Mouse (Mus musculus) midbrain, embryonic 12.5 days (tissue): ENCODE data around the gene Ube2b. TPM values are rescaled to one million over a fixed set of nuclear protein-coding genes. Genes with fewer than 3 reads are reported as not detected.

ENCODE experiments used
- ATAC-seq: fragments of 200-750 bp; cut with Nextera tagmentation; 2 replicates; pipeline ENCODE4 v1.8.0; 2017; ENCODE audit warnings: low read depth, moderate TSS enrichment, moderate library complexity; ENCODE audit not compliant: low FRiP score
- H3K27ac ChIP-seq: fragments of 300-500 bp; sonication (generic); replicated peaks from 2 replicates; pipeline ENCODE4 v1.5.1; 2016; ENCODE audit warnings: mild to moderate bottlenecking
- H3K27me3 ChIP-seq: fragments of 300-500 bp; sonication (generic); 2 replicates; pipeline ENCODE4 v1.6.1; 2016; ENCODE audit warnings: mild to moderate bottlenecking
- H3K36me3 ChIP-seq: fragments of 300-500 bp; sonication (generic); 2 replicates; pipeline ENCODE4 v1.6.1; 2016
- H3K4me1 ChIP-seq: fragments of 300-500 bp; sonication (generic); 2 replicates; pipeline ENCODE4 v1.6.1; 2016
- H3K4me2 ChIP-seq: fragments of 300-500 bp; sonication (generic); replicated peaks from 2 replicates; pipeline ENCODE4 v1.6.1; 2016; ENCODE audit warnings: mild to moderate bottlenecking, moderate library complexity
- H3K4me3 ChIP-seq: fragments of 300-500 bp; sonication (generic); 2 replicates; pipeline ENCODE4 v1.5.1; 2016; ENCODE audit warnings: mild to moderate bottlenecking
- H3K9ac ChIP-seq: fragments of 300-500 bp; sonication (generic); replicated peaks from 2 replicates; pipeline ENCODE4 v1.6.1; 2016; ENCODE audit warnings: mild to moderate bottlenecking, moderate library complexity
- H3K9me3 ChIP-seq: fragments of 300-500 bp; sonication (generic); 2 replicates; pipeline ENCODE4 v1.6.1; 2016; ENCODE audit warnings: mild to moderate bottlenecking
- WGBS: fragments of 180-500 bp; shearing (Covaris S2); methylation state at CpG from one replicate; pipeline ENCODE4 v1.1.7; 2016; 5-methylcytosine and 5-hydroxymethylcytosine counted together
- polyA plus RNA-seq: library from polyadenylated mRNA; unstranded; fragments of >200 nt; fragmentation: Nextera tagmentation; extraction: Ambion mirVana; gene quantifications from 2 replicates; pipeline ENCODE4 v1.2.1, GENCODE M21; 2016

The Ube2b gene
- polyA plus RNA-seq, 1 experiment from 2014 or later = 244 TPM

DNA sequence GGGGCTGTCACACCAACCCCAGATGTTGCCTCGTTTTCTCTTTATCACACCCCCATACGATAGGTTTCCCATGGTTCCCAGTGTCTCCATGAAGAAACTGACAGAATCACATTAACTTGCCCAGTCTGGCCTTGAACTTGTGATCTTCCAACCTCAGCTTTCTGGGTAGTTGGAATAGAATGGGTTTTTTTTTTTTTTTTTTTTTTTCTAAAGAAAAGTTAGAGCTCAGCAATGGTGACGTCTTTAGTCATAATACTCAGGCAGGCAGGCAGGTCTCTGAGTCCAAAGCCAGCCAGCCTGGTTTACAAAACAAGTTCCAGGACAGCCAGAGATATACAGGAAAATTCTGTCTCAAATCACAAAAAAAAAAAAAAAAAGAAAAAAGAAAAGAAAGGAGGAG is 56.3 kb downstream of the Ube2b start:
- Histone ChIP-seq H3K27ac (no peak overlapping the region), H3K36me3 (no peaks in the 10 kb centered on the region), H3K9ac (no peak overlapping the region), H3K4me1 (peaks cover 12% of the 10 kb centered on the region), H3K4me3 (no peak overlapping the region), H3K4me2 (no peak overlapping the region), H3K9me3 (no peaks in the 10 kb centered on the region), H3K27me3 (no peaks in the 10 kb centered on the region; the same call in 1 of the 2 replicates)
- 83% methylated on average over 3 of the region's 3 CpGs for WGBS
- no peak for ATAC-seq

DNA sequence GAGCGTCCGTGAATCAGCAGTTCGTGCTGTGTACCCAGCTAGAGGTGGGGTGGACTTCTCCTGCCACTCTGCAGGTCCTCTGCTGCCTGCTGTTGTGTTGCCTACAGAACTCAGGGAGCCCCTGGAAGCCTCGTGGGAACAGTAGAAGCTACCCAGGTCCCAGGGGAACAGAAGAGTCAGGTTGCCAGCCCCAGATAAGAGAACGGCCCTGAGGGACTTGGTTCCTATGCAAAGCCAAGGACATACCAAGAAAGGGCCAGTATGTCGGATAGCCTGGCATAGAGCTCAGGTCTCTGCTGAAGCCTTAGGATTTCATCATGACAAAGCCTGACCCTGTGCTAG is 57.1 kb downstream of the Ube2b start:
- H3K36me3 ChIP-seq = no peaks in the 10 kb centered on the region
- no peaks in the 10 kb centered on the region; the same call in 1 of the 2 replicates for H3K27me3 ChIP-seq
- no peak overlapping the region for H3K27ac ChIP-seq
- no peak overlapping the region for H3K4me3 ChIP-seq
- no peaks in the 10 kb centered on the region for H3K9me3 ChIP-seq
- H3K4me2 ChIP-seq = no peak overlapping the region
- 64% methylated on average over 6 of the region's 6 CpGs for WGBS
- ATAC-seq = no peak
- H3K4me1 ChIP-seq = peaks cover 12% of the 10 kb centered on the region
- no peak overlapping the region for H3K9ac ChIP-seq

DNA sequence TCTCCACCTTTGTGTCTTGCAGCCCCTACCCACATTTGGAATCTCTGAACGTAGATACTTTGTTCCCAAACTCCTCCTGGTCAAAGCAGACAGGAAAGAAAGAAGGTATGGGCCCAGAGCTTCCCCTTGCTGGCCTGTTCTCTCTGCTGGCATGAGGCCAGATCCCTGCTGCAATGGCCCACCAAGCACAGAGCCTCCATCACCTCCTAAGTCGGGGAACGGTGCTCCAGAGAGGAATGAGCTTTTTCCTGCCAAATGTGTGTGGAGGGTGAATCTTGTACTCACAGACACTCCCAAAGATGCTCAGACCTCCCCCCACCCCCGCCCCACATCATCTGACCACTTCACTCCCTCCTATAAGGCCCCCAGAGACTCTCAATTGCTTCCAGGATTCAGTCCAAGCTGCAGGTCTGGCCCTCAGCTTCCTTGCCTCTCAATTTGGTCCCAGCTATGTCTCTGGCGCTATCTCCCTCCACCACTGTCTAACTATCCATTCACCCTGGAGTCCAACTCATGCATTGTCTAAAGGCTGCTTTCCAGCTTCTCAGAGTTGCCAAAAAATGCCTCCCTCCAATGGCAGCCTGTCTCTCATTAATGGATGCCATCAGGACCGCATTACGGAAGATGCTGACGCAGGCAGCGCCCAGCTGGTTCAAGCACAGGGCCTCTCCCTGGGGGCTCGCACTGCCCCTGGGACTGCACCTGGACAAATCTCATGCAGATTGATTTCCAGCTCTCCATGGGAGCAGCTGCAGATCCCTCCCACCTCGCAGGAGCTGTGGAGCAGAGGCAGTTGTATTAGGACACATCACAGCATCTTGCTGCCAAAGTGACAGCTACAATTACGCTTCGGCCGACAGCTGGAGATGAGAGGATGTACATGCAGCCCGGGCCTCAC is 57.7 kb downstream of the Ube2b start:
- ATAC-seq = no peak
- Histone ChIP-seq H3K4me1 (peaks cover 12% of the 10 kb centered on the region), H3K4me2 (no peak overlapping the region), H3K27me3 (no peaks in the 10 kb centered on the region; the same call in 1 of the 2 replicates), H3K27ac (no peak overlapping the region), H3K9me3 (no peaks in the 10 kb centered on the region), H3K4me3 (no peak overlapping the region), H3K9ac (no peak overlapping the region), H3K36me3 (no peaks in the 10 kb centered on the region)
- 66% methylated on average over 15 of the region's 15 CpGs for WGBS

DNA sequence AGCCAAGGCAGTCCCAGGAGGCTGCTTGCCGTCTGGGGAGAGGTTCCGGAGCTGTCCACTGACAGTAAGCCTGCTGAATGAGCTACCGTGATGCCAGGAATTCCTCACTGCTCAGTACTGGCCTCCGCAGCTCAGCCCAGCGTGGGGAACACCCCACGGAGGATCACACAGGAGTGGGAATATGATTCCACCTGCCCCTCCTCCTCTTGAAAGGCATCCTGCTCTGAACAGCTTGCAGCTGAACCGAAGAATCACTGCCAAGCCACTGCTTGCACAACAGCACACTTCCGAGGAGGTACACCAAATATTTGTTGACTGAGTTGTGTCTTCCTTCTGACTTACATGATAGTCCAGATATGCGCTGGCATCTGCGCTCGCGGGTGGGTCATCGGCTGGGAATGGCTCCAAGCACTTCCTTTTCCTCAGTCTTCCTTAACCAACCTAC is 60.0 kb downstream of the Ube2b start:
- 80% methylated on average over 13 of the region's 13 CpGs for WGBS
- peaks cover 10% of the 10 kb centered on the region for H3K4me1 ChIP-seq

DNA sequence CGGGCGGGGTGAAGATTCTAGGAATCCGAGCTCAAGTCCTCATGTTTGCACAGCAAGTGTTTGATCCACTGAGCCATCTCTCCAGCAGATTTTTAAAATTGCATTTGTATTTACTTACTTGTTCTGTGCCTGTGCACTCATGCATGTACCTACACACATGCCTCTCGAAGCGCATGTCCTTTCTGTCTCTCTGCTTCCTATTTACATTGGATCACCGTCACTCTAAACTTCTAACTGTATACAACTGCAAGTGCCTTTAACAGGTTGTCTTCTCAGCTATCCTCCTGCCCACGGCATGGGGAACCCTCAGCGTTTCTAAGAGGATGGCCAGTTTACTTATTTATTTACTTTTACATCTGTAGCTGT is 61.0 kb downstream of the Ube2b start:
- Histone ChIP-seq H3K27me3 (no peaks in the 10 kb centered on the region), H3K9me3 (no peaks in the 10 kb centered on the region), H3K9ac (no peak overlapping the region), H3K27ac (no peak overlapping the region), H3K4me1 (peaks cover 7% of the 10 kb centered on the region; the same call in 1 of the 2 replicates), H3K4me2 (no peak overlapping the region), H3K36me3 (no peaks in the 10 kb centered on the region), H3K4me3 (no peak overlapping the region)
- no peak for ATAC-seq
- 90% methylated on average over 8 of the region's 8 CpGs for WGBS

More for the DNA sequence above, 60.0 kb downstream of the Ube2b start:
- Histone ChIP-seq H3K4me2 (no peak overlapping the region), H3K27me3 (no peaks in the 10 kb centered on the region; the same call in 1 of the 2 replicates), H3K4me3 (no peak overlapping the region), H3K27ac (no peak overlapping the region), H3K9me3 (no peaks in the 10 kb centered on the region), H3K36me3 (no peaks in the 10 kb centered on the region), H3K9ac (no peak overlapping the region)
- ATAC-seq = no peak

DNA sequence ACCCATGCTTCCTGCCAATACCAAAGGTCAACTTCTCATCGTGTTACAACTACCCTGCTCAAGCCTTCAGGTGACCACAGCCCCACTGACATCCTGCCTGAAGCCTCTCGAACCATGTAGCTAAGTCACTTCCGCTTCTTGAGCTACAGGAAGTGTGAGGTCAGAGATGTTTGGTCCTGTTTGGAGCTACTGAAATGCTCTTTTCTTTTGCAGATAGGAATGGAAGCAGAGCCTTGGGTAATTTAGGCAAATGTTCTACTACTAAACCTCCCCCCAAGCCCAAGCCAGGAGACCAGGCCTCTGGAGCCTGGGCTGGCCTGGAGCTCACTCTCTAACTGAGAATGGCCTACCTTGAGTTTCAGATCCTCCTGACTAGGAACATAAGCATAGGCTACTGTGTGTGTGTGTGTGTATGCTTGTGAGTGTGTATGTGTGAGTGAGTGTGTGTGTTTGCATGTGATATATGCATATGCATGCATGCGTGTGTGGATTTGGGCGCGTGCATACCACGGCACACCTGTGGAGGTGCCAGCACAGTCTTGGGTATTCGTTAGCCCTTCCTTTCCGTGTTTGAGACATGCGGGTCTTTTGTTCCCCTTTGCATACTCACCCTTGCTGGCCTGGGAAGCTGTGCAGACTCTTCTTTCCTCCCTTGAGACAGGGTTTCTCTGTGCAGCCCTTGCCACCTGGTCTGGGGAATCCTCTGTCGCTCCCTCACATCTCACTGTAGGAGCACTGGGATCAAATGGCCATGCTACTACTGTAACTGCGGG is 61.6 kb downstream of the Ube2b start:
- H3K36me3 ChIP-seq = no peaks in the 10 kb centered on the region
- no peak for ATAC-seq
- H3K27me3 ChIP-seq = no peaks in the 10 kb centered on the region
- H3K27ac ChIP-seq = no peak overlapping the region
- no peaks in the 10 kb centered on the region for H3K9me3 ChIP-seq
- H3K4me3 ChIP-seq = no peak overlapping the region
- H3K4me2 ChIP-seq = no peak overlapping the region
- H3K4me1 ChIP-seq = peaks cover 7% of the 10 kb centered on the region; the same call in 1 of the 2 replicates
- WGBS = 86% methylated on average over 12 of the region's 12 CpGs
- no peak overlapping the region for H3K9ac ChIP-seq

DNA sequence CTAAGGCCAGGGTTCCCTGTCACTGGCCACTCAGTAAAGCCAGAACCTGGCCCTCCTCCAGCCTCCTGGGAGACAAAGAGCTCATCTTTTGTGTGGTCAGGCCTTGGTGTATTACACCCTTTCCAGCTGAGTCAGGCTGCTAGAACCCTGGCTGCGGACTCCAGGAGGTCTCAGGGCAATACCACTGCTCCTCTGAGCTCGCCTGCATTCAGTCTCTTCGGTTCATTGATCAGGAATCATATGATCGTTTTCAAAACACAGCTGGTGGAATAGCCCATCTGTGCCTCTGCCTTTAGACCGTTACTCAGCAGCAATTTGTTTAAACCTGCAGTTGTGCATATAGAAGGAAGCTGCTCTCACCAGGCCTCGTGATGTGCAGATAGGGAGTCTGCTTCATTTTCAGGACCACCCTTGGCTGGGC is 63.2 kb downstream of the Ube2b start:
- H3K9me3 ChIP-seq = no peaks in the 10 kb centered on the region
- H3K9ac ChIP-seq = no peak overlapping the region
- H3K4me2 ChIP-seq = no peak overlapping the region
- no peak for ATAC-seq
- H3K36me3 ChIP-seq = no peaks in the 10 kb centered on the region
- H3K27ac ChIP-seq = no peak overlapping the region
- H3K27me3 ChIP-seq = no peaks in the 10 kb centered on the region
- H3K4me1 ChIP-seq = no peaks in the 10 kb centered on the region
- no peak overlapping the region for H3K4me3 ChIP-seq
- WGBS = 60% methylated on average over 6 of the region's 6 CpGs

DNA sequence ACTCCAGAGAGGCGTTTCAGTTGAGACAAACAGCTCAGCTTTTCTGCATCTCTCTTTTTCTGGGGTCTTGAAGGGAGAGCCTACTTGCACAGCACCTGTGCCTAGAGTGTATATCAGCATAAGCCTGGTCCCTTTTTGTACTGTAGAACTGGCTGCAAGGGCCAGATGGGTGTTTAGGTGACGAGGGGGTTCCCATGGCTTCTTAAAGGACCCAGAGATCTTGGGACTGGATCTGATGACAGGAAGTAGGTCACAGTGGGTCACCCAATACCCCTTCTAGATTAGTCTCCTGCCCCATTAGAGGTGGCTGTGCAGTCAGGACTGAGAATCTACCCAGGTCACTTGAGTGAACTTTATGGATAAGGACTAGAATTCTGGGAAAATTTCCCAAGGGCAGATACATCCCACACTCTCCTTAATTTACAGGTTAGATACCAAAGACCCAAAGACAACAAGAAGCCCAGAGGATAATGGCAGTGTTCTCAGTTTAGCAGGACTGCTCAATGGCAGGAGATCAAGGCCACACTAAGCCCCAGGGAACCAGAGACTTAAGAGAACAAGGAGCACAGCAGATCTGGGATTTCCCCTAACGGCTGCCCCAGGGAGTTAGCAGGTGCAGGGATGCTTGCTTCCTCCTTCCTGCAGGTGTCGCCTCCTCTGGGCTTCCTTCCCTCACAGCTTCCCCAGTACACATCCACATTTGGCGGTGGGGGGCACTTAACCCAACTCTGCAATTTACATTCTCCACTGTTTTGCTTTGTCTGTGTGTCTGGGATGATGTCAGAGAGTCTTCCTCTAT is 64.7 kb downstream of the Ube2b start:
- Histone ChIP-seq H3K4me1 (no peaks in the 10 kb centered on the region), H3K4me2 (no peak overlapping the region), H3K9ac (no peak overlapping the region), H3K27ac (no peak overlapping the region), H3K36me3 (no peaks in the 10 kb centered on the region), H3K4me3 (no peak overlapping the region), H3K27me3 (no peaks in the 10 kb centered on the region), H3K9me3 (no peaks in the 10 kb centered on the region)
- no peak for ATAC-seq
- WGBS = 51% methylated on average over 5 of the region's 5 CpGs

Other genes with a start within 250 kb of the Ube2b start
- gene Sec24a, start 237.1 kb downstream of the Ube2b start, polyA plus RNA-seq = 15.8 TPM in 2 replicates
- gene Sar1b, start 237.1 kb downstream of the Ube2b start, polyA plus RNA-seq = 125 and 129 TPM in 2 replicates
- gene Jade2, start 143.1 kb downstream of the Ube2b start, polyA plus RNA-seq = 0.43 and 0.48 TPM in 2 replicates
- gene Cdkn2aipnl, start 33.1 kb downstream of the Ube2b start, polyA plus RNA-seq = 110 and 117 TPM in 2 replicates
- gene Cdkl3, start 3.5 kb upstream of the Ube2b start, polyA plus RNA-seq = 17.2 and 17.9 TPM in 2 replicates
- 128 and 133 TPM in 2 replicates for gene Ppp2ca, start 97.9 kb upstream of the Ube2b start, polyA plus RNA-seq
- gene Olfr1373, start 144.8 kb upstream of the Ube2b start, polyA plus RNA-seq = not detected in 2 replicates
- not detected in 2 replicates for gene Olfr1371, start 213.2 kb upstream of the Ube2b start, polyA plus RNA-seq
- 976 and 1,021 TPM in 2 replicates for gene Skp1a, start 231.2 kb upstream of the Ube2b start, polyA plus RNA-seq